Mouse (Mus musculus): ENCODE measurements at regions not wholly inside any gene's neighbourhood (a gene's known extent, or its start where the extent isn't known, plus 50 kb on each side); places are given as distances from the start of the nearest gene placed in this dataset.

GRCm38 (mm10) chr3:151182132-151182531 is 255.6 kb upstream of the Adgrl4 start:
- no peak for TF ChIP-seq CTCF (IDR thresholded peaks at IDR 0.05; ENCODE audit: low read depth)
- TF ChIP-seq EP300 (optimal IDR thresholded peaks at IDR 0.05): no peak

Measured in stomach, postnatal 0 days (tissue).